Mouse (Mus musculus): ENCODE data around the gene Pth2. TPM values are rescaled to one million over a fixed set of nuclear protein-coding genes. Genes with fewer than 3 reads are reported as not detected.

Pth2 gene
- polyA plus RNA-seq, 1 experiment from 2014 or later, result 0.53 TPM

- peaks cover 4% of the 10 kb centered on the region; the same call in 1 of the 2 replicates for H3K9me3 ChIP-seq (ENCODE audit: control insufficient read depth, low read length)
- DNase-seq (ENCODE audit: low spot score, missing footprints) (no peak), ATAC-seq (ENCODE audit: low FRiP score) (no peak)
- H3K36me3 ChIP-seq (ENCODE audit: control insufficient read depth, insufficient read depth, low read length), result no peaks in the 10 kb centered on the region
- peaks cover 2% of the 10 kb centered on the region for H3K4me1 ChIP-seq (ENCODE audit: control insufficient read depth, insufficient read depth, low read length)
- peaks cover 12% of the 10 kb centered on the region for H3K27me3 ChIP-seq (ENCODE audit: control insufficient read depth, insufficient read depth, low read length)
- no peak within 1 kb of the TSS for H3K4me3 ChIP-seq (ENCODE audit: low read depth, low read length)
- H3K27ac ChIP-seq (ENCODE audit: low read depth, low read length), result no peak within 1 kb of the TSS
- no peak within 1 kb of the TSS for H3K4me2 ChIP-seq
- 7% methylated on average over 17 of the region's 17 CpGs for WGBS
- no peak within 1 kb of the TSS for H3K9ac ChIP-seq (ENCODE audit: low read length)
These were observed 31.1 kb downstream of the Pth2 start, which contains the start of gene Dkkl1 for GRCm38 (mm10) chr7:45211851-45212251. Gene Dkkl1 (minus strand): TSS chr7:45212147.

DNA sequence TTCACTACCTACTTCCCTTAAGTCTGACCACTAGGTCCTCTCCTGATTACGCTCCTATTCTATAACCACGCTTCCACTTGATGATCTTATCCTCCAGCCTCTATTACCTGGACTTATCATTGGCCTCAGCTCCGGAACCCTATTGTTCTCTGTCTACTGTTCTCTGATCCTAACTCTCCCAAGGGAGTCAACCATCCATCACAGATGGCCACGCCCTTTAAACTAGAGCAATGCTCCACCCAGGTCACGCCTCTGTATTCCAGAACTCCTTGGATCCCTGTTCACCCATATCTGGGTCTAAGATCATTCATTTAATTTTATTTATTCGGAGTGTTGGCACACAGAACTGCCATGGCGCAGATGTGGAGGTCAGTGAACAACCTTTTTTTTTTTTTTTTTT is 31.6 kb downstream of the Pth2 start:
- no peak for DNase-seq (ENCODE audit: low spot score, missing footprints)
- H3K36me3 ChIP-seq (ENCODE audit: control insufficient read depth, insufficient read depth, low read length), result no peaks in the 10 kb centered on the region
- peaks cover 4% of the 10 kb centered on the region; the same call in 1 of the 2 replicates for H3K9me3 ChIP-seq (ENCODE audit: control insufficient read depth, low read length)
- no peak overlapping the region for H3K9ac ChIP-seq (ENCODE audit: low read length)
- peaks cover 7% of the 10 kb centered on the region for H3K4me1 ChIP-seq (ENCODE audit: control insufficient read depth, insufficient read depth, low read length)
- H3K4me3 ChIP-seq (ENCODE audit: low read depth, low read length), result no peak overlapping the region
- no peak overlapping the region for H3K27ac ChIP-seq (ENCODE audit: low read depth, low read length)
- WGBS, result 74% methylated on average over 7 of the region's 7 CpGs
- H3K27me3 ChIP-seq (ENCODE audit: control insufficient read depth, insufficient read depth, low read length), result peaks cover 12% of the 10 kb centered on the region
- ATAC-seq (ENCODE audit: low FRiP score), result no peak
- no peak overlapping the region for H3K4me2 ChIP-seq

DNA sequence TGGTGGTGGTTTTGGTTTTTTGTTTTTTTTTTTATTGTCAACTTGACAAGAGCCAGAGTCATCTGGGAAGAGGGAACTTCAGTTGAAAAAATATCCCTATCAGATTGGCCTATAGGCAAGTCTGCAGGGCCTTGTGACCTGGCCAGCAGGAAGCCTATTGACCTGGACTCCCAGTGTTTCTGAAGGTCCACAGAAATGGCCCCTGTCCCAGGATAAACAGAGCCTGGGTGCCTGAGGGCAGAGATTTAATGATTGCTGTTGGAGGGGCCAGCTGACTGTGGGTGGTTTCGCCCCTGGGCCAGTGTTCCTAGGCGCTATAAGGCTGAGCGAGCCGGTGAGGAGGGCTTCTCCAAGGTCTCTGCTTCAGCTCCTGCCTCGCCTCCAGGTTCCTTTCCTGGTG is 32.9 kb downstream of the Pth2 start:
- Histone ChIP-seq H3K9me3 (ENCODE audit: control insufficient read depth, low read length) (no peaks in the 10 kb centered on the region), H3K4me2 (no peak overlapping the region), H3K4me3 (ENCODE audit: low read depth, low read length) (no peak overlapping the region), H3K27ac (ENCODE audit: low read depth, low read length) (no peak overlapping the region), H3K27me3 (ENCODE audit: control insufficient read depth, insufficient read depth, low read length) (peaks cover 12% of the 10 kb centered on the region), H3K9ac (ENCODE audit: low read length) (no peak overlapping the region), H3K36me3 (ENCODE audit: control insufficient read depth, insufficient read depth, low read length) (peaks cover 6% of the 10 kb centered on the region; the same call in 1 of the 2 replicates), H3K4me1 (ENCODE audit: control insufficient read depth, insufficient read depth, low read length) (peaks cover 19% of the 10 kb centered on the region)
- WGBS, result 72% methylated on average over 5 of the region's 5 CpGs
- ATAC-seq (ENCODE audit: low FRiP score) (no peak), DNase-seq (ENCODE audit: low spot score, missing footprints) (no peak)

- ATAC-seq (ENCODE audit: low FRiP score) (peak; percentile 75), DNase-seq (ENCODE audit: low spot score, missing footprints) (peak; percentile 97)
- Histone ChIP-seq H3K9ac (ENCODE audit: low read length) (peak within 1 kb of the TSS; percentile 100), H3K27ac (ENCODE audit: low read depth, low read length) (peak within 1 kb of the TSS; percentile 96), H3K36me3 (ENCODE audit: control insufficient read depth, insufficient read depth, low read length) (peaks cover 19% of the 10 kb centered on the region), H3K4me3 (ENCODE audit: low read depth, low read length) (peak within 1 kb of the TSS; percentile 85), H3K4me2 (peak within 1 kb of the TSS; percentile 93), H3K4me1 (ENCODE audit: control insufficient read depth, insufficient read depth, low read length) (peaks cover 19% of the 10 kb centered on the region), H3K9me3 (ENCODE audit: control insufficient read depth, low read length) (no peaks in the 10 kb centered on the region), H3K27me3 (ENCODE audit: control insufficient read depth, insufficient read depth, low read length) (peaks cover 12% of the 10 kb centered on the region)
- WGBS, result under 1% methylated on average over 53 of the region's 55 CpGs
These were observed 35.1 kb downstream of the Pth2 start, which contains the start of gene Tead2 for GRCm38 (mm10) chr7:45215673-45216441. Gene Tead2 (plus strand): TSS chr7:45215753.

DNA sequence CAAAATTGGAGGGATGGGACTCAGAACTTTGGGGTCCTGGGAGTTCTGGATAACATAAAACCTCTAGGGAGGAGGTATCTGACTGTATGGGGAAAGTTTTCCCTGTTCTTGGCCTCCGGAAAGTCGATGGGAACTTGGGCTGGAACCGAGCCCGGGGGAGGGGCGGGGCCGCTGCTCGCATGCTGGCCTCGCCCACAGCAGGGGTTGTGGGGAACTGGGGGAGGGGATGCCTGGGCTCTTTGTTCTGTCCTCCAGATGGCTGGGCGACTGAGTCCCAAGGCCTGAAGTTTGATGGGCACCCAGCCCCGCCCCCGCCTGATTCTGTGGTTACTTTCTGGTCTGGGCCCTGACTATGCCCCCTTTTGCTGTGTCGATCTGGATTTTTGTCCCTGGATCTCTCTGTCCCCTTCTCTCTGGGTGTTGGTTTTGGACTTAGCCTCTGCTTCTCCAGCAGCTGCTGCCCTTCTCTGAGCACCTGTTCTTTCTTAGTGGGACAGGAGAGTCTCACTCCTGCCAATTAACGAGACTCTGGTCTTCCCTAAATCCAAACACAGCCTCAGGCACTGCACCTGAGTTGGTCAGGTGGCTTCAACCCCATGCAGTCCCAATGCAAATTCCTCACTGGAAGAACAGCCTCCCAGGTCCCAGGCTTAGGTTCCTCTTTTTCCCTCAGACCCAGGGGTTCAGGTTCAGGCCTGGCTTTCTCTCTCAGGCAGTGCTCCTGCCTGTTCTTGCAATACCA is 35.8 kb downstream of the Pth2 start:
- Histone ChIP-seq H3K36me3 (ENCODE audit: control insufficient read depth, insufficient read depth, low read length) (peaks cover 20% of the 10 kb centered on the region), H3K4me2 (peak overlapping the region; percentile 93), H3K4me3 (ENCODE audit: low read depth, low read length) (peak overlapping the region; percentile 85), H3K27me3 (ENCODE audit: control insufficient read depth, insufficient read depth, low read length) (peaks cover 5% of the 10 kb centered on the region), H3K4me1 (ENCODE audit: control insufficient read depth, insufficient read depth, low read length) (peaks cover 19% of the 10 kb centered on the region), H3K9ac (ENCODE audit: low read length) (peak overlapping the region; percentile 100), H3K9me3 (ENCODE audit: control insufficient read depth, low read length) (no peaks in the 10 kb centered on the region), H3K27ac (ENCODE audit: low read depth, low read length) (peak overlapping the region; percentile 96)
- 0% methylated on average over 13 of the region's 13 CpGs for WGBS
- DNase-seq (ENCODE audit: low spot score, missing footprints) (peak; percentile 98), ATAC-seq (ENCODE audit: low FRiP score) (peak; percentile 83)

GRCm38 (mm10) chr7:45221680-45222079 is 40.9 kb downstream of the Pth2 start:
- Histone ChIP-seq H3K4me1 (ENCODE audit: control insufficient read depth, insufficient read depth, low read length) (peaks cover 19% of the 10 kb centered on the region), H3K27me3 (ENCODE audit: control insufficient read depth, insufficient read depth, low read length) (no peaks in the 10 kb centered on the region), H3K4me3 (ENCODE audit: low read depth, low read length) (no peak overlapping the region), H3K9me3 (ENCODE audit: control insufficient read depth, low read length) (no peaks in the 10 kb centered on the region), H3K27ac (ENCODE audit: low read depth, low read length) (no peak overlapping the region), H3K4me2 (no peak overlapping the region), H3K9ac (ENCODE audit: low read length) (no peak overlapping the region), H3K36me3 (ENCODE audit: control insufficient read depth, insufficient read depth, low read length) (peaks cover 53% of the 10 kb centered on the region)
- ATAC-seq (ENCODE audit: low FRiP score) (no peak), DNase-seq (ENCODE audit: low spot score, missing footprints) (no peak)
- WGBS, result 93% methylated on average over 2 of the region's 2 CpGs

- WGBS, result 95% methylated on average over 7 of the region's 7 CpGs
These were observed 44.0 kb downstream of the Pth2 start for GRCm38 (mm10) chr7:45224826-45225225.

GRCm38 (mm10) chr7:45226421-45226820 is 45.6 kb downstream of the Pth2 start:
- no peaks in the 10 kb centered on the region for H3K9me3 ChIP-seq (ENCODE audit: control insufficient read depth, low read length)
- H3K27me3 ChIP-seq (ENCODE audit: control insufficient read depth, insufficient read depth, low read length), result no peaks in the 10 kb centered on the region
- no peaks in the 10 kb centered on the region for H3K4me1 ChIP-seq (ENCODE audit: control insufficient read depth, insufficient read depth, low read length)
- no peak overlapping the region for H3K27ac ChIP-seq (ENCODE audit: low read depth, low read length)
- DNase-seq (ENCODE audit: low spot score, missing footprints) (no peak), ATAC-seq (ENCODE audit: low FRiP score) (no peak)
- no peak overlapping the region for H3K4me3 ChIP-seq (ENCODE audit: low read depth, low read length)
- 94% methylated on average over 5 of the region's 5 CpGs for WGBS
- H3K9ac ChIP-seq (ENCODE audit: low read length), result no peak overlapping the region
- peaks cover 61% of the 10 kb centered on the region for H3K36me3 ChIP-seq (ENCODE audit: control insufficient read depth, insufficient read depth, low read length)
- H3K4me2 ChIP-seq, result no peak overlapping the region

More at GRCm38 (mm10) chr7:45224826-45225225, 44.0 kb downstream of the Pth2 start:
- Histone ChIP-seq H3K4me2 (no peak overlapping the region), H3K9ac (ENCODE audit: low read length) (no peak overlapping the region), H3K27ac (ENCODE audit: low read depth, low read length) (no peak overlapping the region), H3K36me3 (ENCODE audit: control insufficient read depth, insufficient read depth, low read length) (peaks cover 64% of the 10 kb centered on the region), H3K27me3 (ENCODE audit: control insufficient read depth, insufficient read depth, low read length) (no peaks in the 10 kb centered on the region), H3K9me3 (ENCODE audit: control insufficient read depth, low read length) (no peaks in the 10 kb centered on the region), H3K4me3 (ENCODE audit: low read depth, low read length) (no peak overlapping the region), H3K4me1 (ENCODE audit: control insufficient read depth, insufficient read depth, low read length) (no peaks in the 10 kb centered on the region)
- ATAC-seq (ENCODE audit: low FRiP score) (no peak), DNase-seq (ENCODE audit: low spot score, missing footprints) (no peak)

DNA sequence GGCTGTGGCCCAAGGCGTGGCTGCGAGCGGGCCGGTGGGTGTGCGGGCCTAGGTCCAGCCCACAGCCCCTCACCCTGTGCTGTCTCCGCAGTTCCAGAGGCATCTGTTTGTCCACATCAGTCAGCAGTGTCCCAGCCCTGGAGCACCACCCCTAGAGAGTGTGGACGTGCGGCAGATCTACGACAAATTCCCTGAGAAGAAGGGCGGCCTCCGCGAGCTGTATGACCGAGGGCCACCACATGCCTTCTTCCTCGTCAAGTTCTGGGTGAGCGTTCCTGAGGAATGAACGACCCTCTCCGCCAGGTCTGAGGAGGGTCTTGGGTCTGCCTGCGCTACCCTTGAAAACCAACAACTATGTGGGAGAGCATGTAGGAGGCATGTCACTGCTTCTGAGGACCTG is 47.8 kb downstream of the Pth2 start:
- DNase-seq (ENCODE audit: low spot score, missing footprints) (no peak), ATAC-seq (ENCODE audit: low FRiP score) (no peak)
- Histone ChIP-seq H3K27me3 (ENCODE audit: control insufficient read depth, insufficient read depth, low read length) (no peaks in the 10 kb centered on the region), H3K4me2 (no peak overlapping the region), H3K9ac (ENCODE audit: low read length) (no peak overlapping the region), H3K36me3 (ENCODE audit: control insufficient read depth, insufficient read depth, low read length) (peaks cover 69% of the 10 kb centered on the region), H3K9me3 (ENCODE audit: control insufficient read depth, low read length) (no peaks in the 10 kb centered on the region), H3K27ac (ENCODE audit: low read depth, low read length) (no peak overlapping the region), H3K4me3 (ENCODE audit: low read depth, low read length) (no peak overlapping the region), H3K4me1 (ENCODE audit: control insufficient read depth, insufficient read depth, low read length) (peaks cover 7% of the 10 kb centered on the region)
- WGBS, result 97% methylated on average over 18 of the region's 18 CpGs

Data from midbrain, embryonic 11.5 days (tissue).